Comparison of ENCODE assay signal across 23 mouse cellular contexts in the genomic region with DNA sequence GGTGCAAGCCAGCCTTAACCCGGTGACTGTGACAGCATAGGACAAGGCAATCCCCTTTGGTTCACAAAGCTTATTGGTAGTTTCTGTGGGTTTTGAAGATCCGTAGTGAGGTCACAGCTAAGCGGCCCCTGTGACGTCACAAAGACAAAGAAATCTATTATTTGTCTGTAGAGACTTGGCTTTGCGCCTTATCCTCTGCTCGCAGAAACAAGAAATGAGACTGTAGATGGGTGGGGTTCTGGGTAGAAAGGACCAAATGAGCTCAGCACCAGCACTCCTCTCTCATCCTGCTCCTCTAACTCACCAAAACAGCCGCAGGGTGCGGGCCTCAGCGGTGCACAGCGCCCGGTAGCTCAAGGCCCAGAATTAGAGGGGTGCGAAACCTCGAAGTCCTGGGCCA. TPM values are rescaled to one million over a fixed set of nuclear protein-coding genes. Genes with fewer than 3 reads are reported as not detected.
A peak's percentile ranks its signal among the peaks of the same experiment; 100 is the strongest.
DNase-seq lines count a peak whose midpoint lies in the region; ATAC-seq and TF ChIP-seq lines count a peak whose summit lies in the region.
"Had no signal": no experiment of that assay in that cellular context is flagged by ENCODE, and none has a peak within 500 bp of the region (broad histone marks: within the 10 kb centered on the region; RNA-seq: fewer than 3 reads in every experiment).

No protein-coding gene starts in this region.

- H3K27me3 ChIP-seq in hindbrain, embryonic 16.5 days (replicated peaks; ENCODE audit: control insufficient read depth, insufficient read depth, low read length) = no peaks in the 10 kb centered on the region
- H3K27me3 ChIP-seq in hindbrain, embryonic 11.5 days (ENCODE audit: control insufficient read depth, insufficient read depth, low read length) = no peaks in the 10 kb centered on the region
- H3K27me3 ChIP-seq in midbrain, embryonic 11.5 days (ENCODE audit: control insufficient read depth, insufficient read depth, low read length) = no peaks in the 10 kb centered on the region
- no peaks in the 10 kb centered on the region for H3K27me3 ChIP-seq in midbrain, embryonic 16.5 days (ENCODE audit: control insufficient read depth, insufficient read depth, low read depth, low read length)
- no peaks in the 10 kb centered on the region for H3K27me3 ChIP-seq in embryonic facial prominence, embryonic 10.5 days (replicated peaks; ENCODE audit: low read depth, poor library complexity, severe bottlenecking)
- no peaks in the 10 kb centered on the region for H3K27me3 ChIP-seq in lung, postnatal 0 days (replicated peaks; ENCODE audit: insufficient read depth, low read length)
- H3K27me3 ChIP-seq: forebrain, embryonic 12.5 days; hindbrain, embryonic 15.5 days had no signal

- WGBS in hindbrain, embryonic 16.5 days = 74% methylated on average over 13 of the region's 13 CpGs
- WGBS in hindbrain, embryonic 11.5 days = 80% methylated on average over 13 of the region's 13 CpGs
- WGBS in midbrain, embryonic 11.5 days = 77% methylated on average over 13 of the region's 13 CpGs
- WGBS in midbrain, embryonic 16.5 days = 77% methylated on average over 13 of the region's 13 CpGs
- 74% methylated on average over 13 of the region's 13 CpGs for WGBS in embryonic facial prominence, embryonic 10.5 days
- 71% methylated on average over 13 of the region's 13 CpGs for WGBS in lung, postnatal 0 days

- ATAC-seq in hindbrain, embryonic 16.5 days = peak; percentile 58; the same call in 1 of the 2 replicates
- no peak for ATAC-seq in hindbrain, embryonic 11.5 days (ENCODE audit: low FRiP score)
- no peak for ATAC-seq in midbrain, embryonic 11.5 days (ENCODE audit: low FRiP score)
- no peak for ATAC-seq in midbrain, embryonic 16.5 days
- no peak for ATAC-seq in lung, postnatal 0 days
- ATAC-seq: liver, postnatal 0 days had no signal

- TF ChIP-seq EP300 in lung, postnatal 0 days (IDR thresholded peaks at IDR 0.05) = no peak

- H3K36me3 ChIP-seq in hindbrain, embryonic 16.5 days (ENCODE audit: control insufficient read depth, insufficient read depth, low read length) = peaks cover 29% of the 10 kb centered on the region
- peaks cover 16% of the 10 kb centered on the region; the same call in 1 of the 2 replicates for H3K36me3 ChIP-seq in hindbrain, embryonic 11.5 days (ENCODE audit: control insufficient read depth, insufficient read depth, low read length)
- peaks cover 22% of the 10 kb centered on the region for H3K36me3 ChIP-seq in midbrain, embryonic 11.5 days (ENCODE audit: control insufficient read depth, insufficient read depth, low read length)
- peaks cover 33% of the 10 kb centered on the region for H3K36me3 ChIP-seq in midbrain, embryonic 16.5 days (ENCODE audit: control insufficient read depth, insufficient read depth, low read length)
- H3K36me3 ChIP-seq in embryonic facial prominence, embryonic 10.5 days (replicated peaks) = peaks cover 59% of the 10 kb centered on the region
- peaks cover 16% of the 10 kb centered on the region; the same call in 1 of the 2 replicates for H3K36me3 ChIP-seq in lung, postnatal 0 days (ENCODE audit: insufficient read depth, low read length)

- H3K4me2 ChIP-seq in hindbrain, embryonic 16.5 days (ENCODE audit: low read length) = no peak overlapping the region
- H3K4me2 ChIP-seq in hindbrain, embryonic 11.5 days (replicated peaks; ENCODE audit: low read depth, low read length) = no peak overlapping the region
- H3K4me2 ChIP-seq in midbrain, embryonic 11.5 days = no peak overlapping the region
- no peak overlapping the region for H3K4me2 ChIP-seq in midbrain, embryonic 16.5 days (ENCODE audit: low read length)
- H3K4me2 ChIP-seq in lung, postnatal 0 days (replicated peaks; ENCODE audit: low read depth, low read length) = no peak overlapping the region
- H3K4me2 ChIP-seq: forebrain, embryonic 12.5 days; hindbrain, embryonic 15.5 days had no signal

- H3K27ac ChIP-seq in hindbrain, embryonic 16.5 days (ENCODE audit: low read depth, low read length) = no peak overlapping the region
- H3K27ac ChIP-seq in hindbrain, embryonic 11.5 days (ENCODE audit: low read depth, low read length) = no peak overlapping the region
- H3K27ac ChIP-seq in midbrain, embryonic 11.5 days (ENCODE audit: low read depth, low read length) = no peak overlapping the region
- H3K27ac ChIP-seq in midbrain, embryonic 16.5 days (ENCODE audit: low read length) = no peak overlapping the region
- H3K27ac ChIP-seq in embryonic facial prominence, embryonic 10.5 days (replicated peaks) = 0 out of 2 replicates have a peak overlapping the region, but pooled peaks have one; percentile 26
- no peak overlapping the region for H3K27ac ChIP-seq in lung, postnatal 0 days (ENCODE audit: low read length)
- H3K27ac ChIP-seq: forebrain, embryonic 12.5 days; gastrocnemius, adult 2 months; hindbrain, embryonic 15.5 days; limb, embryonic 10.5 days; stomach, postnatal 0 days had no signal

- H3K9me3 ChIP-seq in hindbrain, embryonic 16.5 days (ENCODE audit: control insufficient read depth, low read length) = no peaks in the 10 kb centered on the region
- H3K9me3 ChIP-seq in hindbrain, embryonic 11.5 days (ENCODE audit: control insufficient read depth, low read length) = no peaks in the 10 kb centered on the region
- no peaks in the 10 kb centered on the region for H3K9me3 ChIP-seq in midbrain, embryonic 11.5 days (ENCODE audit: control insufficient read depth, low read length)
- H3K9me3 ChIP-seq in midbrain, embryonic 16.5 days (replicated peaks; ENCODE audit: control insufficient read depth, low read length, poor library complexity, severe bottlenecking) = no peaks in the 10 kb centered on the region
- H3K9me3 ChIP-seq in embryonic facial prominence, embryonic 10.5 days = no peaks in the 10 kb centered on the region
- no peaks in the 10 kb centered on the region for H3K9me3 ChIP-seq in lung, postnatal 0 days (ENCODE audit: low read length)
- H3K9me3 ChIP-seq: forebrain, embryonic 12.5 days; hindbrain, embryonic 15.5 days; limb, embryonic 10.5 days had no signal

- no peak for TF ChIP-seq CTCF in lung, postnatal 0 days (IDR thresholded peaks at IDR 0.05)

- H3K4me1 ChIP-seq in hindbrain, embryonic 16.5 days (ENCODE audit: control insufficient read depth, insufficient read depth, low read depth, low read length) = peaks cover 3% of the 10 kb centered on the region
- no peaks in the 10 kb centered on the region for H3K4me1 ChIP-seq in hindbrain, embryonic 11.5 days (replicated peaks; ENCODE audit: control insufficient read depth, insufficient read depth, low read length)
- no peaks in the 10 kb centered on the region; the same call in 1 of the 2 replicates for H3K4me1 ChIP-seq in midbrain, embryonic 11.5 days (ENCODE audit: control insufficient read depth, insufficient read depth, low read length)
- H3K4me1 ChIP-seq in midbrain, embryonic 16.5 days (ENCODE audit: control insufficient read depth, insufficient read depth, low read length) = peaks cover 5% of the 10 kb centered on the region
- H3K4me1 ChIP-seq in embryonic facial prominence, embryonic 10.5 days = peaks cover 16% of the 10 kb centered on the region
- H3K4me1 ChIP-seq in lung, postnatal 0 days (ENCODE audit: insufficient read depth, low read depth, low read length) = no peaks in the 10 kb centered on the region; the same call in 1 of the 2 replicates

- no peak for DNase-seq in hindbrain, embryonic 11.5 days (ENCODE audit: low spot score)
- DNase-seq in midbrain, embryonic 11.5 days (ENCODE audit: low spot score, missing footprints) = peak; percentile 60
- DNase-seq in embryonic facial prominence, embryonic 10.5 days (ENCODE audit: low spot score) = no peak
- DNase-seq in cerebellum, adult 8-10 months = no peak
- no peak for DNase-seq in lung, postnatal 0 days (ENCODE audit: low spot score)
- DNase-seq: adrenal gland, postnatal 36 days; cerebellum, postnatal 10 days; gastrocnemius, adult 2 months; kidney, adult 18-20 months; kidney, postnatal 10 days; liver; liver, postnatal 0 days; lung, postnatal 36 days; thymus, postnatal 14 days had no signal

- no peak overlapping the region for H3K9ac ChIP-seq in hindbrain, embryonic 16.5 days (ENCODE audit: low read depth, low read length)
- H3K9ac ChIP-seq in hindbrain, embryonic 11.5 days (ENCODE audit: low read depth, low read length) = no peak overlapping the region
- H3K9ac ChIP-seq in midbrain, embryonic 11.5 days (ENCODE audit: low read length) = no peak overlapping the region
- H3K9ac ChIP-seq in midbrain, embryonic 16.5 days (ENCODE audit: low read depth, low read length) = no peak overlapping the region
- H3K9ac ChIP-seq in lung, postnatal 0 days (replicated peaks; ENCODE audit: low read depth) = no peak overlapping the region
- H3K9ac ChIP-seq: forebrain, embryonic 12.5 days; hindbrain, embryonic 15.5 days; liver, postnatal 0 days had no signal

- H3K4me3 ChIP-seq in hindbrain, embryonic 16.5 days (ENCODE audit: low read length) = no peak overlapping the region
- H3K4me3 ChIP-seq in hindbrain, embryonic 11.5 days (ENCODE audit: low read depth, low read length) = no peak overlapping the region
- H3K4me3 ChIP-seq in midbrain, embryonic 11.5 days (ENCODE audit: low read depth, low read length) = no peak overlapping the region
- H3K4me3 ChIP-seq in midbrain, embryonic 16.5 days (ENCODE audit: low read depth, low read length) = no peak overlapping the region
- H3K4me3 ChIP-seq in embryonic facial prominence, embryonic 10.5 days = 0 out of 2 replicates have a peak overlapping the region, but pooled peaks have one; percentile 14
- no peak overlapping the region for H3K4me3 ChIP-seq in lung, postnatal 0 days (ENCODE audit: low read depth, low read length)
- H3K4me3 ChIP-seq: forebrain, embryonic 12.5 days; gastrocnemius, adult 2 months; hindbrain, embryonic 15.5 days; limb, embryonic 10.5 days had no signal

RNA-seq across cellular contexts. Expression of a gene that starts 0.5 kb away (rescaled TPM):
- 0.44 and 0.91 TPM in 2 replicates for polyA plus RNA-seq in hindbrain, embryonic 16.5 days (2015; fragmentation: Nextera tagmentation; extraction: Ambion mirVana)
- 0.39 and 0.60 TPM in 2 replicates for polyA plus RNA-seq in hindbrain, embryonic 11.5 days (2014; fragmentation: Nextera tagmentation; extraction: Ambion mirVana)
- 0.47 and 0.78 TPM in 2 replicates for polyA plus RNA-seq in midbrain, embryonic 11.5 days (2014; fragmentation: Nextera tagmentation; extraction: Ambion mirVana)
- 0.74 TPM in 1 of 2 replicates, not detected in the other for polyA plus RNA-seq in midbrain, embryonic 16.5 days (2015; fragmentation: Nextera tagmentation; extraction: Ambion mirVana)
- 0.85 and 1.1 TPM in 2 replicates for polyA plus RNA-seq in embryonic facial prominence, embryonic 10.5 days (2016; fragmentation: Nextera tagmentation; extraction: Ambion mirVana)
- polyA plus RNA-seq in lung, postnatal 0 days (2015; fragmentation: Nextera tagmentation; extraction: Ambion mirVana) = not detected in 2 replicates
- polyA plus RNA-seq: embryonic facial prominence, embryonic 11.5 days; heart, embryonic 14.5 days; liver, postnatal 0 days; small intestine, adult 2 months; stomach, postnatal 0 days had no signal

RNA-seq across cellular contexts. Expression of a gene that starts 7.1 kb away (rescaled TPM):
- polyA plus RNA-seq in hindbrain, embryonic 16.5 days (2015; fragmentation: Nextera tagmentation; extraction: Ambion mirVana) = 252 and 268 TPM in 2 replicates
- polyA plus RNA-seq in hindbrain, embryonic 11.5 days (2014; fragmentation: Nextera tagmentation; extraction: Ambion mirVana) = 437 and 458 TPM in 2 replicates
- polyA plus RNA-seq in midbrain, embryonic 11.5 days (2014; fragmentation: Nextera tagmentation; extraction: Ambion mirVana) = 441 and 443 TPM in 2 replicates
- 267 and 286 TPM in 2 replicates for polyA plus RNA-seq in midbrain, embryonic 16.5 days (2015; fragmentation: Nextera tagmentation; extraction: Ambion mirVana)
- 481 and 487 TPM in 2 replicates for polyA plus RNA-seq in embryonic facial prominence, embryonic 10.5 days (2016; fragmentation: Nextera tagmentation; extraction: Ambion mirVana)
- 464 and 478 TPM in 2 replicates for polyA plus RNA-seq in lung, postnatal 0 days (2015; fragmentation: Nextera tagmentation; extraction: Ambion mirVana)

RNA-seq across cellular contexts. Expression of a gene that starts 8.8 kb away (rescaled TPM):
- 14.1 and 16.2 TPM in 2 replicates for polyA plus RNA-seq in hindbrain, embryonic 16.5 days (2015; fragmentation: Nextera tagmentation; extraction: Ambion mirVana)
- polyA plus RNA-seq in hindbrain, embryonic 11.5 days (2014; fragmentation: Nextera tagmentation; extraction: Ambion mirVana) = 13.1 and 17.0 TPM in 2 replicates
- polyA plus RNA-seq in midbrain, embryonic 11.5 days (2014; fragmentation: Nextera tagmentation; extraction: Ambion mirVana) = 12.6 and 15.0 TPM in 2 replicates
- 15.9 and 17.2 TPM in 2 replicates for polyA plus RNA-seq in midbrain, embryonic 16.5 days (2015; fragmentation: Nextera tagmentation; extraction: Ambion mirVana)
- 22.0 and 24.2 TPM in 2 replicates for polyA plus RNA-seq in embryonic facial prominence, embryonic 10.5 days (2016; fragmentation: Nextera tagmentation; extraction: Ambion mirVana)
- 12.7 and 13.2 TPM in 2 replicates for polyA plus RNA-seq in lung, postnatal 0 days (2015; fragmentation: Nextera tagmentation; extraction: Ambion mirVana)

RNA-seq across cellular contexts. Expression of a gene that starts 23.6 kb away (rescaled TPM):
- 176 and 191 TPM in 2 replicates for polyA plus RNA-seq in hindbrain, embryonic 16.5 days (2015; fragmentation: Nextera tagmentation; extraction: Ambion mirVana)
- 45.8 and 61.1 TPM in 2 replicates for polyA plus RNA-seq in hindbrain, embryonic 11.5 days (2014; fragmentation: Nextera tagmentation; extraction: Ambion mirVana)
- polyA plus RNA-seq in midbrain, embryonic 11.5 days (2014; fragmentation: Nextera tagmentation; extraction: Ambion mirVana) = 52.6 and 59.2 TPM in 2 replicates
- 194 and 202 TPM in 2 replicates for polyA plus RNA-seq in midbrain, embryonic 16.5 days (2015; fragmentation: Nextera tagmentation; extraction: Ambion mirVana)
- 90.5 and 98.7 TPM in 2 replicates for polyA plus RNA-seq in embryonic facial prominence, embryonic 10.5 days (2016; fragmentation: Nextera tagmentation; extraction: Ambion mirVana)
- polyA plus RNA-seq in lung, postnatal 0 days (2015; fragmentation: Nextera tagmentation; extraction: Ambion mirVana) = 96.4 and 107 TPM in 2 replicates

RNA-seq across cellular contexts. Expression of a gene that starts 30.7 kb away (rescaled TPM):
- 3.6 and 4.4 TPM in 2 replicates for polyA plus RNA-seq in hindbrain, embryonic 16.5 days (2015; fragmentation: Nextera tagmentation; extraction: Ambion mirVana)
- polyA plus RNA-seq in hindbrain, embryonic 11.5 days (2014; fragmentation: Nextera tagmentation; extraction: Ambion mirVana) = 2.9 and 3.4 TPM in 2 replicates
- polyA plus RNA-seq in midbrain, embryonic 11.5 days (2014; fragmentation: Nextera tagmentation; extraction: Ambion mirVana) = 2.4 TPM in 2 replicates
- 5.0 and 5.1 TPM in 2 replicates for polyA plus RNA-seq in midbrain, embryonic 16.5 days (2015; fragmentation: Nextera tagmentation; extraction: Ambion mirVana)
- polyA plus RNA-seq in embryonic facial prominence, embryonic 10.5 days (2016; fragmentation: Nextera tagmentation; extraction: Ambion mirVana) = 1.9 and 2.1 TPM in 2 replicates
- 0.86 and 1.3 TPM in 2 replicates for polyA plus RNA-seq in lung, postnatal 0 days (2015; fragmentation: Nextera tagmentation; extraction: Ambion mirVana)
